Mouse (Mus musculus): Measurements from ENCODE around the gene Hist2h2ac.
"Not testable (repeated sequence)": the region's sequence is repeated elsewhere in the genome, so short reads cannot be mapped to it uniquely, and the experiment has no call there.

Gene Hist2h2ac

DNA sequence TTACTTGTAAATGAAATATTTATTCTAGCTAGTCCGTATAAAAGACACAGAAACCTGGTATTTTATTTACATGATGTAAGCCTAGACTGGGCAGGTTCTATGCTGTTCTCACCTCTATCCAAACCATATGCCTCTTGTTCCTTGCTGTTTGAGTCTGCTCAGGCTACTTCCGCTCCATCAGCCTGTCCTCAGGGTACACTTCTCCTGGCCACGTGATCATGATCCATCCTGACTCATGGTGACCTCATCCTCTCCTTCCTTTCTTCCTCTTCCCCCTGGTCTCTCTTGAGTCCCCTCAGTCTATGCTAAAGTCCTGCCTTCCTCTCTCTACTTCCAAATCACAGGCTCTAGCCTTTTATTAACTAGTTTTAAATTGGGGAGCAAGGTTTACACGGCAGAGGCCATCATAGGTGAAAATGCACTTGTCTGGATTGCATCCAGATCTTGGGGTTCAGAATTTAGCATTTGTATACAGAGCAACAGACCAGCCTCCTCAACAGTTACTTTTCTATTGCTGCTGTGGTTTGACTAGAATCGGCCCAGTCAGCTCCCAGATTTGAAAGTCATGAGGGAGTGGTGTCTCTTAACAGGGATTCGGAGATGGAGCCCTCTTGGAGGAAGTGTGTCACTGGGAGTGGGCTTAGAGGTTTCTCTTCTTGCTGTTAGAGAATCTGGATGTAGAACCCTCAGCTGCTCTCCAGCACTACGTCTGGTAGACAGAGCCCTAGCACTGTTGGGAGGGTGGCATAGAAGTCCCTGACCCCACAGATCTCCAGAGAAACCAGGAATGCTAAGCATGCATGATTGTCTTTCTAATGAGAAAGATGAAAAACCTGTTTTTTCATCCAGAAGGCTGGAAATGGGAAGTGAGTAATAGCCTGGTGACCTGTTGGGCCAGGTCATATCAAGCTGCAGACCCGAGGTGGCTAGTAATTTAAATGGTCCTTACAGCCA, 6.3 kb upstream of the Hist2h2ac start:
- DNase-seq = no peak

DNA sequence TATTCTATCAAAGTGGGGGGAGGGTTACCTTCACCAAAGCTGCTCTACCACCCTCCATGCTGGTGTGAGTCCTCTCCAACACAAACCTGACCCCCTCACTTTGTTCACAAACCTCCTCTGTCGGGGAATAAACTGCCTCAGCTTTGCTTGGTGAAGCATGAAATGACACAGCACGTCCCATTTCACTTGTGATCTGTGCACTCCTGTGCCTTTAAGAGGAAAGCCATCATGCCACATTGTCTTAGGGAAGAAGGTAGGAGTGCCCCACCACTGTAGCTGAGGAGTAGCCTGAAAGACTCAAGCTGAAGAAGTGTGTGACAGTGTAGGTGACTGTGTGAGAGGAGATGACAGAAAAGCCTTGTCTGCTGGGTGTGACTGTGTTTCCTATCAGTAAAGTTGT, 4.7 kb upstream of the Hist2h2ac start:
- DNase-seq = no peak

DNA sequence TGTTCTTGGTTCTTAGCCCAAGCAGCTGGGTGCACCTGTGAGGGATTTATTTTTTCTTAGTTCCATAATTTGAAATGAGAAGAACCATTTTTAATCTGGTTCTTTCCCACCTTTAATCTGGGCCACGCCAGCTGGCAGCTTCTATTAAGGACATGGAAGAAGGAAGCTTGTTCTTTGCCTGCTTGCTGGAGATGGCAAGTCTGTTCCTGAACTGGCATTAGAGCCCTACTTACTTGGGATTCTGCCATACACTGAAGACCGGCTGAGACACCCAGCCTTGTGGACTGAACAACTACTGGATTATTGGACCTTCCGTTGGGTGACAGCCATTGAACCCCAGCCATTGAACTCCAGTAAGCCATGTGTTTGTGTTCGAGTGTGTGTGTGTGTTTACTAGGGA, 2.1 kb upstream of the Hist2h2ac start:
- no peak for DNase-seq

DNA sequence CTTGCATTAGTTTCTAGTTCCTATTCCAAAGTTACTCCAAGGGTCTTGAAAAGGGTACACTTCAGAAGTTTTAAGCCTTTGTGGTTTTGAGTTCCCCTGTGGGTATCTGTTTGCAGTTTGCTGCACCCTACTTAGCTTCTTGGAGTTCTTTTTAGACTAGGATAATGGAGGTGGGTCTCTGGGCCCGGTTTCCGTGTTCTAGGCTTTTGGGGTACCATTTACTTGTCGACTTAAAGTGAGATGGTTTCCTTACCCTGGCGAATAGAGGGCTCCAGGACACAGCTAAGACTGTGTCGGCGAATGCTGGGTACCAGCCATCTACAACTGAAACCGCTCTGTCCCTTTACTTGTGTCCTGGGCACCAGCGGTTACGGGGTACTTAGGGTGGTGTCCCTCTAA, 959 bp upstream of the Hist2h2ac start:
- DNase-seq = no peak

DNA sequence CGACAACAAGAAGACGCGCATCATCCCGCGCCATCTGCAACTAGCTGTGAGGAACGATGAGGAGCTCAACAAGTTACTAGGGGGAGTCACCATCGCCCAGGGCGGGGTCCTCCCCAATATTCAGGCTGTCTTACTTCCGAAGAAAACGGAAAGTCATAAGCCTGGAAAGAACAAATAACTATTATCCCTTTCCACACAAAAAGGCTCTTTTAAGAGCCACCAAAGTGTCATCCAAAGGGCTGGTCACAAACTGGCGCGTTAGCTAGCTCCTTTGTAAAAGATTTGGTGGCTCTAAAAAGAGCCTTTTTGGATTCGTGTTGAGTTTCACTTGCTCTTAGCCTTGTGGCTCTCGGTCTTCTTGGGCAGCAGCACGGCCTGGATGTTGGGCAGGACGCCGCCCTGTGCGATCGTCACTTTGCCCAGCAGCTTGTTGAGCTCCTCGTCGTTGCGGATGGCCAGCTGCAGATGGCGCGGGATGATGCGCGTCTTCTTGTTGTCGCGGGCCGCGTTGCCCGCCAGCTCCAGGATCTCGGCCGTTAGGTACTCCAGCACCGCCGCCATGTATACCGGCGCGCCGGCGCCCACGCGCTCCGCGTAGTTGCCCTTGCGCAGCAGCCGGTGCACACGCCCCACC, 432 bp downstream of the Hist2h2ac start:
- not testable (repeated sequence) for DNase-seq

DNA sequence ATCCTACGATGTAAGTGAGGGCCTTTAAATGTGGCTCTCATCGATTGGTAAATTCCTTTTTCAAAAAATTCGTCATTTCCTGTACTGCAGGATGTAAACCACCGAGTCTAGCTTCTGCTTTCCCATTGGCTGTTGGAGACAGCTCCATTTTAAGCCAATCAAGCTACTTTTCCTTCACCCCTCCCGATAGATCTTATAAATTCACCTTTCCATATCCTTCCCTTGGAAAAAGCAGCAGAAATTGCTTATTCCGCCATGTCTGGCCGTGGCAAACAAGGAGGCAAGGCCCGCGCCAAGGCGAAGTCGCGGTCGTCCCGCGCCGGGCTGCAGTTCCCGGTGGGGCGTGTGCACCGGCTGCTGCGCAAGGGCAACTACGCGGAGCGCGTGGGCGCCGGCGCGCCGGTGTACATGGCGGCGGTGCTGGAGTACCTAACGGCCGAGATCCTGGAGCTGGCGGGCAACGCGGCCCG, 984 bp downstream of the Hist2h2ac start, which contains the start of the genes Bola1 and Hist2h2ab:
TSS of gene Bola1 (minus strand) at position 49 of the 470 bp plus-strand sequence.
TSS of gene Hist2h2ab (plus strand) at position 205 of the 470 bp plus-strand sequence.
- DNase-seq = peak; percentile 82

DNA sequence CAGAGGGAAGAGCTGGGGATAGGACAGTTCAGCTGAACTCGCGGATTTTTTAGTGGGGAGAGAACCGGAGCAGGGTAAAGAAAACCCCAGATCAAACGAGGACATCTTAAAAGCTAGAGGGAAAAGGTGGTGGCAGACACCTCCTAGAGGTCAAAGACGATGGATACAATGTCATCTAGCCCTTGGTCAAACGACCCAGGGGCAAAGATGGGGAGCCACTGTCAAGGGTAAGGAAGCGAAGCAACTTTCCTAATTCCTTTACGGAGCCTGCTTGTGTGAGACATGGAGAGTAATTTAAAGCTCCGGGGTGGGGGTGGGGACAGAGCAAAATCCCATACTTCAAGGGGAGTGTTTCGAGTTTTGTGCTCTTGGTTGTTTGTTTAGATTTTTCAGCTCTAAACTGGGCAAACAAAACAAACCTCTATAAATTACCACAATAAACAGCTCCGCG, 1.5 kb downstream of the Hist2h2ac start:
- no peak for DNase-seq

DNA sequence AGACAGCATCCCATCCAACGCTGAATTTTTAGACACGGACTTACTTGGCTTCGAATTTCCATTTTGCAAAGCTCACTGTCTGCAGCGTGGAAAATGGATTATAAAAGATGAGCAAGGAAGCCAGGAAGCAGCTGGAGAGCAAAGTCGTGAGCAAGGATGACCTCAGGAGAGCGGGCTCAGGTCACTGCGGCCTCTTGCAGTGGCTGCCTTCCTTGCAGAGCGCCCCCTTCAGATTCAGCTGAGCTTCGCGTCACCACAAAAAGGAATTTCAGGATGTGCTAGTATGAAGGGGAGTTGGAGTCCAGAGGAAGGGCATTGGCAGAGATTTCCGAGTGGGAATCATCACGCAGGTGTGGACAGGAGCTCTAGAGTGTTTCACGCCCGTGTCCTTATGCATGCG, 11.4 kb downstream of the Hist2h2ac start:
- DNase-seq = no peak

DNA sequence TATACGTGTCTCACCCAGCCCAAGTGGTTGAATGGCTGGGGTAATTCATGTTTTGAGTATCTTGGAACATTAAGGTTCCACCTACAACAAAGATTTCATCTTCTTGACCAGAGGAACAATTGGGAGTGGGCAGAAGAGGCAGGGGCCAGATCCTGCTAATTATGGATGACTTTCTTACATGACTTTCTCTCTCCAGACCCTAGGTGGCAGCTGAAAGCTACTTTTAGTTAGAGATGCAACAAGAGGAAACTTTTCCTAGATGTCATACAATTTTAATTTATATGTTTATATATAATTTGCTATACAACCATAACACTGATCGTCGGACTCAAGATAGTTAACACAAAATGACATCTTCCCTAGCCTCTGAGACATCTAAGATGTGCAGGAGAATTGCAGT, 12.9 kb downstream of the Hist2h2ac start:
- no peak for DNase-seq

DNA sequence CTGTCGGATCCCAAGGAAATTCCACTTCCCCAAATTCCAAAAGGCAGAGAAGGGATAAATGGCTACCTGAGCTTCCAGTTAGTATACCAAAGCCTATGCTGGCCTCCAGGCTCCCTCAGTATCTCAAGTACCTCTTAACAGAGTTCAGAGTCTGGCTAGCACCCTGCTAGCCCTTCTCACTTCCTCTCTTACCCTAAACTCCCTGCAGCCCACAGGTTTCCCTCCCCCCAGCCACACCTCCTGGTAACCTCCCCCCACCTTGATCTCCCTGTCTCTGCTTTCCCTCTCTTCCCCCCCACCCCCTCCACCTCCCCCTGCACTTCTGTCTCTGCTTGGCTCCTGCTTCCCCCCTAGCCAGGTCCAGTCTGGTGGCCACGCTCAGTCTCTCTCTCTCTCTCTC, 20.9 kb downstream of the Hist2h2ac start:
- DNase-seq = no peak

DNA sequence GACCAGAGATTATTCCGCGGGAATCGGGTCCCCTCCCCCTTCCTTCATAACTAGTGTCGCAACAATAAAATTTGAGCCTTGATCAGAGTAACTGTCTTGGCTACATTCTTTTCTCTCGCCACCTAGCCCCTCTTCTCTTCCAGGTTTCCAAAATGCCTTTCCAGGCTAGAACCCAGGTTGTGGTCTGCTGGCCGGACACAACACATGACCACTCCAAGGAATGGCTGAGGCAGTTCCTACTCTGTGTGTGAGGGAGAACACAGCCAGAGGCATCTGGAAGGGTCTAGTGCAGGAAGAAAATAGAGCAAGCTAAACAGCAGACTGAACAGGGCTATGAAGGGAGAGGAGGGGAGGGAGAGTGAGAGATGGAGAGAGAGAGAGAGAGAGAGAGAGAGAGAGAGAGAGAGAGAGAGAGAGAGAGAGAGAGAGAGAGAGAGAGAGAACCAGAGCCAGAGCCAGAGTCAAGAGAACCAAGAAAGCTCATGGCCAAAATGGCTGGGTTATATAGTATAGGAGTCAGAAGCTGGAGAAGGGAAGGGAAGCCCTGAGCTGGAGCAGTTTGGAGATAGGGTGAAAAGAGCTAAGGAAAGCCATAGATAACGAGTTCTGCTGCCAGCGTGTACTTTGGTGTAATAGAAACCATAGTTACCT, 22.0 kb downstream of the Hist2h2ac start:
- DNase-seq = not testable (repeated sequence)

DNA sequence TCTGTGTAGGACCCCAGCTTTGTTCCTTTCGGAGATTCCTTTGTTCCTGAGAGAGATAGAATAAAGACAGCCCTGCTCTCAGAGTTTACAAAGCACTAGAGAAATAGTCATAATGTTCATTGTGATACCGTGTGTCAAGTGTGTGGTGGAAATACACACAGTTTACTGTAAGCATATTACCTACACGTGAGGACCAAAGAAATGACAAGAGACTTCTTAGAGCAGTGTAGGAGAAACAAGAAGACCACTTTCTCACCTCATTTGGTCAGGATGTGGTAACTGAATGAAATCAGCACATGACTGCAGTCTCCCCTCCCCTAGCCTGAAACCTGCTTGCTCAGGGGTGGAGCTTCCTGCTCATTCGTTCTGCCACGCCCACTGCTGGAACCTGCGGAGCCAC, 22.5 kb downstream of the Hist2h2ac start:
- no peak for DNase-seq

DNA sequence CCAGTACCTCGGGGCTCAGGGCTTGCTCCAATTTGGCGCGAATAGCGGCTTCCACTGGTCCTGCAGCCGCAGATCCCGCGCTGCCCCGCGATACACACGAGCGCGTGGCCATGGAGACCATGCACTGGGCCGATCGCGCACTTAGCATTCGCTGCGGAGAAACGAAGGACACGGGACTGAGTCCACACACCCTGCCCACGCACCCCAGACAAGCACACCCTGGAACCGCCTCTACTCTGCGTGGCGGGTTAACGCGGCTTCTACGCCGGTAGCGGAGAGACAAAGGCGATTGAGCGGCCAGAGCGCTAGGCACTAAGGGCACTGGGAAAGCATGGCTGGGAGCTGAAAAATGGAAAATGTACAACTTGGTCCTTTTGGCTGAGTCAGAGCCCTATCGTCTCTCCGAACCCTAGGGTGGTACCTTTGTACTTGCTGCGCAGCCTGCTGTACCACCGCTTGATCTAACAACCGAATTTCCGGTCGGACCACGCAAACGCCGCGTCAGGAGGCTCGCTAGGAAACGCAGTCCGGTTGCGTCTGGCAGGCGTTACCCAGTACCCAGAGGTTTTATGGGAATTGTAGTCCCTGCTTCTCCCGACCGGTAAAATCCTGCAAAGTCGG, 23.4 kb downstream of the Hist2h2ac start:
- DNase-seq = peak; percentile 95

DNA sequence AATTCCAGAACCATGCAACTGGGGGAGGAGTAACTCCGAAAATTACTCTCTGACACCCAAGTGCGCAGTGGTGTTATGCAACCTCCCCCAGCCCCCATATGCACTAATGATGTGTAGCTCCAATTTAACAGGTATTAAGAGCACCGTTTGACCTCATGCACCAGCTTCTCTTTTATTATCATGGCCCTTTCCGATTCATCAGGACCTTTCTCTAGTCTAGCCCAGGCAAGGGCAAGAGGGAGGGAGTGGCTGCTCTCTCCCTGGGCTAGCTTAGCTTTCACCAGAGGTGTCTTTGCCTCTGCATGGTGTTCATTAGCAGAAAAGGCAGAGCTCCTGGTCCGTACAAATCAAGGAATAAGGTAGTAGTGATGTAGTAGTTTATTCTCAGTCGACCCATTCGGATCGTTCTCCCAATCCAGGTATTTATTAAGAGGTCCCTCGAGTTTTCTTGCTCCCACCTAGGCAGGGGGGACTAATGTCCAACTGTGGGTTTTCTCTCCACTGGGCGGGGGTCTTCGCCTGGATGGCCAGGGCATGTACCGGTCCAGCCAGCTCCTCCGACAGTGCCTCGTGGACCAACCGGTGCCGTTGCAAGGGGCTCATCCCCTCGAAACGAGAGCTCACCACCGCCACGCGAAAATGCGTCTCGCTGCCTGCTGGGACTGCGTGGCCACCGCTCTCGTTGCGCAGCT, 24.1 kb downstream of the Hist2h2ac start:
- no peak for DNase-seq

DNA sequence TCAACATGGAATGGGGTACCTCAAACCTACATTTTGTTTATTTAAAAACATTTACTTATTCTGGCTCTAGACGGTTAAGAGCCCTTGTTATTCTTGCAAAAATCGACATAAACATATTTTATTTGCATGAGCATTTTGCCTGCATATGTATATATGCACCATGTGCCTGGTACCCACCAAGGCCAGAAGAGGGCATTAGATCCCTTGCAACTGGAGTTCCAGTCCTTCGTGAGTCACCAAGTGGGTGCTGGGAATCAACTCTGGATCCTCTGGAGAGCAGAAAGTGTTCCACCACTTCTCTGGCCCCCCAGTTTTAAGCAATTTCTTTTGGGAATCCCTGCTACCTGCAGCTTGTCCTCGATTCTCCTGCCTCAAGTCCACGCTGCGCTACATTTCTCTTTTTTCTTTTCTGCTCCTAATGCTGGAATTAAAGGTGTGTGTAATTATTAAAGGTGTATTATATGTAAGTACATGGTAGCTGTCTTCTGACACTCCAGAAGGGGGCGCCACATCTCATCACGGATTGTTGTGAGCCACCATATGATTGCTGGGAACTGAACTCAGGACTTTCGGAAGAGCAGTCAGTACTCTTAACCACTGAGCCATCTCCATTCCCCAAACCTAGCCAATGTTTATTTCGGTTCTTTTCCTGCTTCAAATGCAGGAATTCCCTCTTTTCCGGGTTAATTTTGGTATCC, 24.9 kb downstream of the Hist2h2ac start:
- DNase-seq = no peak

DNA sequence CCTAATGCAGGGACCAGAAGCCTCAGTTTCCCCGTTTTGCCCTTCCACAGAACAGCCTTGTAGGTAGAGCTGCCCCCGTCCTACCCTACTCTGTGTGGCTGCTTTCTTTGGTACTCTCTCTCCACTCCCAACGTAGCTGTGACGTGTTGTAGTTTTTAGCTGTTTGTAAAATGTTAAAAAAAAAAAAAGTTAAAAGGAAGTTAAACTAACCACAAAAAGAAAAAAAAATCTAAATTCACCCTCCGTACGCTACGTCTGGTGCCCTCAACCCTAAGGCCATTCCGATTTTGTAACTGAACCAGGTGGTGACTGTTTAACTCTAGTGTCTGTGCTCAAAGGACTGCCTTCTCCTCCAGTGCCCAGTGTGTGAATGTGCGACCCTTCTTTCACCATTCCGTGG, 25.7 kb downstream of the Hist2h2ac start:
- DNase-seq = no peak

DNA sequence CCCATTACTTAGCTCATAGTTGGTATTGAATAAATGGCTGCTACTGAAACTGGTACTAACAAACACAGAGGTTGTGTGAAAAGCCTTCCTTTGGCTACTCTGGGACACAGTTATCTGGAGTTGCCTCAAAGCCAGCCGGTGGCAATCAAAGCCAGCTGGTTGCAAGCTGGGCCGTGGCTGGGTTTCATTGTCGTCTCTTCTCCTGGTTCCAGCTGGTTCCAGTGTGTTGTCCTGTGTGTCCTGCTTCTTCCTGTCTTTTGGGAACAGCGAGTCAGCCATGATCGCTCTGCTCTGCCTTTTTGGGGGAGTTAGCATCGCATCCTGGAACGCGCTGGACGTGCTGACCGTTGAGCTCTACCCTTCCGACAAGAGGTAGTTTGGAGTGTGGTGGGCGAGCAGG, 27.7 kb downstream of the Hist2h2ac start:
- no peak for DNase-seq

DNA sequence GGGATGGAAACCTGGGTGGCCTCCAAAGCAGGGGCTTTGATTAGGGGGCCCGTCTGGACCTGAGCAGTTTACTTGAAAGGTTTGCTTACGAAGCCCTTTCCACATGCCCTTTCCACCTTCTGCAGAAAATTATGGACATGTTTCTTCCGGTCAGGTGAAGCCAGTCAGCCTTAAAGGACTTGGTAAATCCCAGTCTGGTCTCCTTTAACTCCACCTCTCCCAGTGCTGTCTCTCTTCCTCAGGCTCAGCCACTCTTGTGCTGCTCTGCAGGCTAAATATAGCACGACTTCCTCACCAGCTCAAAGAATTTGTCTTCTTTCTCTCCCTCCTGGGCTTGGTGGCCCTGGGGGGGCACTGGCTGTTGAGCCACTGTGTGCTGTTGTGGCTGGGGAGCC, 38.3 kb downstream of the Hist2h2ac start:
- peak; percentile 61 for DNase-seq

DNA sequence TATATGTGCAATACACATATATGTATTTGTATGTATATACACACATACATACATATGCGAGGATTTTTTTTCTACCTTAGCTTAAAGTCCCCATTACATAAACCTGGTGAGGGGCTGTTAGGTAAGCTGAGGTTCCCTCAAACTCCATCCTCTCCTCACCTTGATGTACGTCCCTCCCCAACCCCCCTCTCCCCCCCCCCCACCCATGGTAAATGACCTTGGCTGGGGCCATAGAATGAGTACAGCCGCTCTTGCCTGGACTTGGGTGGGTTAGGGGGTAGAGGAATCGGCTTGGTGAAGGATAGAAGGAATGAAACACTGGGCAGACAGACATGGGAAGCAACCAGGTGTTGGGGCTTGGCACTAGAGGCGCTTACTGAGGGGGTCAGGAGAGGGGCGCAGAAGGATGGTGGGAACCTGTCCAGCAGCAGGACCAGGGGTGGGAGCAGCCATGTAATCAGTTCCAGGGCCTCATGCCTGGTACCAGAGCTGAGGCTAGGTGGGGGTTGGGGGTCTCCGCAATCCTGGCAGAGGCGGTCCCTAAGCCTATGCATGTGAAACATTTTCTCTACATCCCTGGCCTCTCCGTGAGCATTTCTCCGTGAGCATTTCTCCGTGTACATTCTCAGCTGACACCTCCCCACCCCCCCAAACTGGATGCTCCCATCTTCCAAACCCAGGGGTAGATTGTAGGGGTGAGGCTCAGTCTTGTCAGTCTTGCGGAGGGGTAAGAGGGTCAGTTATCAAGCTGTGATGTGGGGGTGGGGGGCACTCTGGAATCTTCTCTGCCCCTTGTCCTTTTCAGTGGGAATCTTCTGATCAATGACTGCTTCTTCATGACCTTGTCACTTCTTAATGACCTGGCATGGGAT, 38.9 kb downstream of the Hist2h2ac start:
- DNase-seq = peak; percentile 49

DNA sequence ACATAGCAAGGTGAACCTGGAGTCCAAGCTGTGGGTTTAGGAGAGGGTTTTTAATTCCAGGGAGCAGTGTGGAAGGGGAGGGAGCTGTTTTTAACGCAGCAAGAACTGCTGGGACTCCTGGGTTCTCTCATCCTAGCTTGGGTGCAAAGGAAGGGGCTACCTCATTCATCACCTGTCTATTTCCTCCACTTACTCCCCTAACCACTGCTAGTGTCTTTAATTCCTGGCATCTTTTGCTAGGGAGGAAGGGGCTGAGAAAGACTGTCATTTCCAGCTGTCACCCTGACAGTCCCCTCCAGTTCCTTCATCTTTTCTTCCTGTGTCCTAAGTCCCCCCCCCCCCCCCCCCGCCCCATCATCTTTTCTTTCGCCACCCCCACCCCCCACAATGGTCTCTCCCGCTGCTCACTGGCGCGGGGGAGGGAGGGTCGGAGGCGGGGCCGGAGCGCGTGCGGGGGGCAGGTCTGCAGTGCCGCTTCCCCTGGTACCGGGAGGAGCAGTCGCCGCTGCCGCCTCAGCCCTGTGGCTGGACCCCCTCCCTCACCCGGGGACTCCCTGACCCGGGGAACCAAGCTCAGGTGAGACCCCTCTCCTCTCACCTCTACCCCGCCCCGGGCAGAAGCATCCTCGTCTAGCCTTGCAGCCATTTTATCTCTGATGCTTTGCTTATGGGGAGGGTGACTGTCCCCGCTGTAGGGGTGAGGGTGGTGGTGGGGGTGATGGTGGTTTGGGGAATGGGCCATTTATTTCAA, 39.8 kb downstream of the Hist2h2ac start, which contains the start of gene Sv2a:
TSS of gene Sv2a (plus strand) at position 425 of the 751 bp plus-strand sequence.
- peak; percentile 79 for DNase-seq

Data from right cerebral cortex, adult 18-20 months (tissue).